Mouse (Mus musculus) forebrain, embryonic 11.5 days (tissue): Measurements from ENCODE around the gene Ankdd1b. TPM values are rescaled to one million over a fixed set of nuclear protein-coding genes. Genes with fewer than 3 reads are reported as not detected.

Experiments
- ATAC-seq: fragments of 200-750 bp; cut with Nextera tagmentation; replicated peaks from 2 replicates; pipeline ENCODE4 v1.8.0; 2017; ENCODE audit warnings: moderate TSS enrichment; ENCODE audit not compliant: low FRiP score
- DNase-seq: peaks from one replicate; pipeline ENCODE4 v3.0.0-alpha.2; 2017; ENCODE audit warnings: low spot score
- H3K27ac ChIP-seq: fragments of 300-500 bp; sonication (generic); 2 replicates; pipeline ENCODE4 v1.5.1; 2014; ENCODE audit warnings: low read depth, low read length
- H3K27me3 ChIP-seq: fragments of 300-500 bp; sonication (generic); 2 replicates; pipeline ENCODE4 v1.6.1; 2014; ENCODE audit warnings: mild to moderate bottlenecking, low read length, mixed read lengths; ENCODE audit not compliant: control insufficient read depth, insufficient read depth
- H3K36me3 ChIP-seq: fragments of 300-500 bp; sonication (generic); 2 replicates; pipeline ENCODE4 v1.6.1; 2014; ENCODE audit warnings: mild to moderate bottlenecking, low read length, moderate library complexity, mixed read lengths; ENCODE audit not compliant: control insufficient read depth, insufficient read depth
- H3K4me1 ChIP-seq: fragments of 300-500 bp; sonication (generic); replicated peaks from 2 replicates; pipeline ENCODE4 v1.6.1; 2014; ENCODE audit warnings: low read length, mixed read lengths; ENCODE audit not compliant: control insufficient read depth, insufficient read depth
- H3K4me2 ChIP-seq: fragments of 300-500 bp; sonication (generic); 2 replicates; pipeline ENCODE4 v1.6.1; 2014; ENCODE audit warnings: low read depth, mild to moderate bottlenecking, low read length, moderate library complexity, mixed read lengths; ENCODE audit not compliant: severe bottlenecking
- H3K4me3 ChIP-seq: fragments of 300-500 bp; sonication (generic); 2 replicates; pipeline ENCODE4 v1.5.1; 2014; ENCODE audit warnings: low read depth, low read length
- H3K9ac ChIP-seq: fragments of 300-500 bp; sonication (generic); 2 replicates; pipeline ENCODE4 v1.6.1; 2014; ENCODE audit warnings: low read length
- H3K9me3 ChIP-seq: fragments of 300-500 bp; sonication (generic); 2 replicates; pipeline ENCODE4 v1.6.1; 2016; ENCODE audit warnings: low read length, mixed read lengths; ENCODE audit not compliant: control insufficient read depth
- WGBS: fragments of 180-500 bp; shearing (Covaris S2); extraction: QIAGEN DNeasy Blood & Tissue Kit; methylation state at CpG from one replicate; pipeline ENCODE4 v1.1.7; 2014; 5-methylcytosine and 5-hydroxymethylcytosine counted together
- polyA plus RNA-seq: library from polyadenylated mRNA; unstranded; fragments of >200 nt; fragmentation: Nextera tagmentation; extraction: Ambion mirVana; gene quantifications from 2 replicates; pipeline ENCODE4 v1.2.1, GENCODE M21; 2014

The Ankdd1b gene
- polyA plus RNA-seq, 1 experiment from 2014 or later: not detected

DNA sequence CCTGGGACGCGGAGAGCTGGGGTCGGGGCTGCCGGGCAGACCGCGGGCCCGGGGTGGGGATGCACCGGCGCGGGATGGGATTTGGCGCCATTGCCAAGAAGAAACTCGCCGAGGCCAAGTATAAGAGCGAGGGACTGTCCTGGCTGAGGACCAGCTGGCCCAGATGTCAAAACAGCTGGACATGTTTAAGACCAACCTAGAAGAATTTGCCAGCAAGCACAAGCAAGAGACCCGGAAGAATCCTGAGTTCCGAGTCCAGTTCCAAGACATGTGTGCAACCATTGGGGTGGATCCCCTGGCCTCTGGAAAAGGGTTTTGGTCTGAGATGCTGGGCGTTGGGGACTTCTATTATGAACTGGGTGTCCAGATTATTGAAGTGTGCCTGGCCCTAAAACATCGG lies 94.1 kb downstream of the Ankdd1b start:
- DNase-seq (no peak), ATAC-seq (no peak)
- Histone ChIP-seq H3K9ac (no peak overlapping the region), H3K9me3 (no peaks in the 10 kb centered on the region), H3K4me1 (no peaks in the 10 kb centered on the region), H3K4me3 (no peak overlapping the region), H3K36me3 (no peaks in the 10 kb centered on the region), H3K27ac (no peak overlapping the region), H3K27me3 (no peaks in the 10 kb centered on the region), H3K4me2 (no peak overlapping the region)
- 92% methylated on average over 18 of the region's 18 CpGs for WGBS

DNA sequence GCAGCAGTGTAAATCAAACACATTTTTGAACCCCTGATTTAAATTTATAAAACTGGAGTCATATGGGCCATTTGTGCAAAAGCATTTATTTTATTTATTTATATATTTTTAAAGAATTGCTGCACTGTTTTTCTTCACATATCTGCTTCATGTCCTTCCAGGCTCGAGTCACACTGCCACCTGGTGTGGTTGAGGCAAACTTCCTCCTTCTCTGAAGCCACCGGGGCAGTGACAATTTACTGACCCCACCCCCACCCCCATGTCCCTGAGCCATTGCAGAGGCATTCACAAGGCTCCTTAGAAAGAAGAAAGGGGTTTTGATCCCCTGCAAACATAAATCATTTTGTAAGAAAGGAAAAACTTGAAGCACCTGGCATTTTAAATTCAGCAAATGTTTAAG lies 95.5 kb downstream of the Ankdd1b start:
- H3K4me1 ChIP-seq: no peaks in the 10 kb centered on the region
- no peak overlapping the region for H3K4me2 ChIP-seq
- WGBS: 6% methylated on average over 2 of the region's 2 CpGs
- H3K36me3 ChIP-seq: no peaks in the 10 kb centered on the region
- DNase-seq: no peak
- H3K9ac ChIP-seq: no peak overlapping the region
- no peak overlapping the region for H3K4me3 ChIP-seq
- no peaks in the 10 kb centered on the region for H3K27me3 ChIP-seq
- H3K27ac ChIP-seq: no peak overlapping the region
- H3K9me3 ChIP-seq: no peaks in the 10 kb centered on the region
- no peak for ATAC-seq

Other genes starting within 250 kb of the Ankdd1b start
- 25.8 and 27.3 TPM in 2 replicates for gene Poc5, start 82.9 kb downstream of the Ankdd1b start, polyA plus RNA-seq
- gene Gm17622, start 19.5 kb upstream of the Ankdd1b start, polyA plus RNA-seq: not detected in 2 replicates
- gene Polk, start 71.4 kb upstream of the Ankdd1b start, polyA plus RNA-seq: 9.6 and 10.4 TPM in 2 replicates
- gene Col4a3bp, start 71.4 kb upstream of the Ankdd1b start, polyA plus RNA-seq: 6.1 and 8.0 TPM in 2 replicates
- gene Hmgcr, start 199.7 kb upstream of the Ankdd1b start, polyA plus RNA-seq: 189 and 190 TPM in 2 replicates